Mouse (Mus musculus): ENCODE measurements around the gene Pkd1l1. TPM values are rescaled to one million over a fixed set of nuclear protein-coding genes. Genes with fewer than 3 reads are reported as not detected.

Gene Pkd1l1
- total and polyA plus RNA-seq, 3 experiments = not detected

DNA sequence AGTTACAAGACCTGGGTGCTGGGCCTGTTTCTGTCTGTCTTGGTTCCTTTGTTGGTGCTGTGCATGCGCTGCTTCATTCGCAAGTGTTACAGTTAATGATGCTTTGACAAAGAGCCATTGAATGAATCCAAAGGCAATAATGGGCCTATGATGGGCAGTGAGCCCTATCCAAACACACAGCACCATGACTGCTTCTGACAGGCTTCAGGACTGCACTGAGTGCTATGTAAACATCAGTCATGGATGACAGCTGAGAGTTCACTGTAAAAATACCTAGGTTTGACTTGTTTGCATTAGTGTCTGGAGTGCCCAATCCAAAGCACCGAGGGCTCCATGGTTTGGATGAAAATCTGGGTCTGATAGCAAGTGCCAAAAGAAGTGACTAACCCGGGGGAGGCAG, 138.9 kb downstream of the Pkd1l1 start:
- Histone ChIP-seq H3K9me3 (replicated peaks; ENCODE audit: low read length) (peaks cover 8% of the 10 kb centered on the region), H3K4me1 (ENCODE audit: control insufficient read depth in 1 of 2, insufficient read depth in 2 of 2) (no peaks in the 10 kb centered on the region), H3K79me2 (replicated peaks; ENCODE audit: control insufficient read depth, extremely low read depth, insufficient read depth, poor library complexity, severe bottlenecking) (no peaks in the 10 kb centered on the region), H3K4me2 (ENCODE audit: insufficient read depth, low read depth, poor library complexity, severe bottlenecking) (no peak overlapping the region), H3K9ac (ENCODE audit: insufficient read depth, low read depth) (no peak overlapping the region), H3K27ac (ENCODE audit: insufficient read depth, low read depth) (no peak overlapping the region), H3K4me3 (replicated peaks in 1 of 3; ENCODE audit: low read depth in 2 of 3, low read length in 2 of 3, poor library complexity in 1 of 3) (no peak overlapping the region), H3K36me3 (replicated peaks in 1 of 2; ENCODE audit: control insufficient read depth in 1 of 2, insufficient read depth in 1 of 2, low read length in 1 of 2) (no peaks in the 10 kb centered on the region), H3K27me3 (replicated peaks) (peaks cover 34% of the 10 kb centered on the region)
- dilution Hi-C loops (cut with MboI; ENCODE audit: extremely low pct_ligation_motif_present, extremely low pct_unique_long_range_greater_than_20kb, low sequenced_read_pairs) = no loop called here
- TF ChIP-seq ZC3H11A (IDR thresholded peaks at IDR 0.05; ENCODE audit: low read depth, low read length) (no peak), ZNF384 (IDR thresholded peaks at IDR 0.05; ENCODE audit: low read depth, low read length) (no peak), MEF2A (IDR thresholded peaks at IDR 0.05; ENCODE audit: borderline replicate concordance, low read depth, low read length) (no peak), CHD1 (IDR thresholded peaks at IDR 0.05; ENCODE audit: low read depth, low read length) (no peak)
- DNase-seq (ENCODE audit: extremely low read depth) = no peak
- in situ Hi-C loops (cut with MboI; ENCODE audit: low pct_ligation_motif_present, low pct_unique_long_range_greater_than_20kb, low sequenced_read_pairs) = no loop called here

- no peaks in the 10 kb centered on the region for H3K4me1 ChIP-seq (ENCODE audit: control insufficient read depth in 1 of 2, insufficient read depth in 2 of 2)
- H3K36me3 ChIP-seq (replicated peaks in 1 of 2; ENCODE audit: control insufficient read depth in 1 of 2, insufficient read depth in 1 of 2, low read length in 1 of 2) = no peaks in the 10 kb centered on the region
- no peak overlapping the region for H3K27ac ChIP-seq (ENCODE audit: insufficient read depth, low read depth)
- no peaks in the 10 kb centered on the region for H3K9me3 ChIP-seq (replicated peaks; ENCODE audit: low read length)
- dilution Hi-C loops (cut with MboI; ENCODE audit: extremely low pct_ligation_motif_present, extremely low pct_unique_long_range_greater_than_20kb, low sequenced_read_pairs) = no loop called here
- no peak overlapping the region for H3K9ac ChIP-seq (ENCODE audit: insufficient read depth, low read depth)
- no peak overlapping the region for H3K4me3 ChIP-seq (replicated peaks in 1 of 3; ENCODE audit: low read depth in 2 of 3, low read length in 2 of 3, poor library complexity in 1 of 3)
- no peak overlapping the region for H3K4me2 ChIP-seq (ENCODE audit: insufficient read depth, low read depth, poor library complexity, severe bottlenecking)
- 0 out of 2 replicates have a peak, but pooled peaks have one; percentile 40 for TF ChIP-seq RCOR1 (conservative IDR thresholded peaks at IDR 0.05; ENCODE audit: low read depth, low read length)
- TF ChIP-seq SIN3A (IDR thresholded peaks at IDR 0.05; ENCODE audit: low read length) = no peak
- peak; percentile 93 for TF ChIP-seq IRF4 (IDR thresholded peaks at IDR 0.05; ENCODE audit: low read depth, low read length)
- no peak for TF ChIP-seq ZMIZ1 (IDR thresholded peaks at IDR 0.05; ENCODE audit: low read depth, low read length)
- TF ChIP-seq TBP (conservative IDR thresholded peaks at IDR 0.05; ENCODE audit: low read depth, low read length) = no peak
- TF ChIP-seq MAFK (IDR thresholded peaks at IDR 0.05; ENCODE audit: insufficient replicate concordance, low read length) = no peak
- TF ChIP-seq E2F4 (IDR thresholded peaks at IDR 0.05; ENCODE audit: insufficient replicate concordance, low read depth, low read length) = no peak
- TF ChIP-seq JUN (IDR thresholded peaks at IDR 0.05; ENCODE audit: insufficient read depth, low read depth, low read length) = peak; percentile 67
- TF ChIP-seq EP300 (IDR thresholded peaks at IDR 0.05; ENCODE audit: low read length) = peak; percentile 79
- TF ChIP-seq BHLHE40 (IDR thresholded peaks at IDR 0.05; ENCODE audit: low read depth, low read length) = peak; percentile 38; the same call in 1 of the 2 replicates
- TF ChIP-seq NELFE (IDR thresholded peaks at IDR 0.05; ENCODE audit: low read depth, low read length) = no peak
- no peak for TF ChIP-seq USF1 (IDR thresholded peaks at IDR 0.05; ENCODE audit: low read depth, low read length)
- no peak for TF ChIP-seq NRF1 (IDR thresholded peaks at IDR 0.05; ENCODE audit: low read depth, low read length)
- TF ChIP-seq JUND (conservative IDR thresholded peaks at IDR 0.05; ENCODE audit: low read depth, low read length) = peak; percentile 60; the same call in 1 of the 2 replicates
- TF ChIP-seq ETS1 (conservative IDR thresholded peaks at IDR 0.05; ENCODE audit: low read depth, low read length) = no peak
- TF ChIP-seq MYC (IDR thresholded peaks at IDR 0.05; ENCODE audit: low read depth, low read length) = no peak
- TF ChIP-seq POLR2A (IDR thresholded peaks at IDR 0.05; ENCODE audit: low read depth, low read length) = no peak
- TF ChIP-seq TCF12 (IDR thresholded peaks at IDR 0.05; ENCODE audit: low read depth, low read length) = 0 out of 2 replicates have a peak, but pooled peaks have one; percentile 49
- no peak for TF ChIP-seq UBTF (IDR thresholded peaks at IDR 0.05; ENCODE audit: low read depth, low read length)
- peak; percentile 53; the same call in 1 of the 2 replicates for TF ChIP-seq MEF2A (IDR thresholded peaks at IDR 0.05; ENCODE audit: borderline replicate concordance, low read depth, low read length)
- no peak for TF ChIP-seq ZKSCAN1 (IDR thresholded peaks at IDR 0.05; ENCODE audit: borderline replicate concordance, low read depth, low read length)
- no peak for TF ChIP-seq USF2 (conservative IDR thresholded peaks at IDR 0.05; ENCODE audit: low read depth, low read length)
- no peak for TF ChIP-seq CHD2 (IDR thresholded peaks at IDR 0.05; ENCODE audit: low read length)
- no peak for TF ChIP-seq MAX (IDR thresholded peaks at IDR 0.05; ENCODE audit: low read length)
- peak; percentile 12 for DNase-seq (ENCODE audit: extremely low read depth)
- peaks cover 50% of the 10 kb centered on the region for H3K27me3 ChIP-seq (replicated peaks)
- in situ Hi-C loops (cut with MboI; ENCODE audit: low pct_ligation_motif_present, low pct_unique_long_range_greater_than_20kb, low sequenced_read_pairs) = no loop called here
- no peaks in the 10 kb centered on the region for H3K79me2 ChIP-seq (replicated peaks; ENCODE audit: control insufficient read depth, extremely low read depth, insufficient read depth, poor library complexity, severe bottlenecking)
Observed at GRCm38 (mm10) chr11:8830551-8830950, 142.5 kb downstream of the Pkd1l1 start.

Data from CH12.LX (cell line).